Mouse (Mus musculus): ENCODE data around the gene Zfhx2. TPM values are rescaled to one million over a fixed set of nuclear protein-coding genes. Genes with fewer than 3 reads are reported as not detected.

Gene Zfhx2
- total and polyA plus RNA-seq, 3 experiments = 0.42 to 3.2 TPM; not detected in 1

GRCm38 (mm10) chr14:55115846-55116245 is 23.7 kb upstream of the Zfhx2 start:
- H3K79me2 ChIP-seq (ENCODE audit: control insufficient read depth, insufficient read depth, low read length, poor library complexity) = no peaks in the 10 kb centered on the region
- TF ChIP-seq UBTF (IDR thresholded peaks at IDR 0.05; ENCODE audit: borderline replicate concordance, insufficient read depth, low read depth, low read length) (no peak), ZMIZ1 (IDR thresholded peaks at IDR 0.05; ENCODE audit: low read depth, low read length) (no peak), EP300 (IDR thresholded peaks at IDR 0.05; ENCODE audit: low read depth in 1 of 2, low read length in 2 of 2) (no peak), ZNF384 (IDR thresholded peaks at IDR 0.05; ENCODE audit: low read depth, low read length) (no peak), HCFC1 (IDR thresholded peaks at IDR 0.05; ENCODE audit: low read depth, low read length) (no peak), NELFE (IDR thresholded peaks at IDR 0.05; ENCODE audit: low read depth, low read length) (no peak)
- H3K27ac ChIP-seq (ENCODE audit: control insufficient read depth, low read depth, low read length) = no peak overlapping the region
- H3K27me3 ChIP-seq (ENCODE audit: control insufficient read depth in 1 of 2, insufficient read depth in 2 of 2, low read length in 2 of 2) = peaks cover 0 to 5% of the 10 kb centered on the region in 2 experiments; a peak in 2 of 4 replicates
- H3K9ac ChIP-seq (ENCODE audit: control insufficient read depth, low read depth, low read length, poor library complexity, severe bottlenecking) = no peak overlapping the region
- no peak overlapping the region for H3K4me3 ChIP-seq (ENCODE audit: control insufficient read depth in 1 of 2, insufficient read depth in 1 of 2, low read depth in 2 of 2, low read length in 2 of 2)
- no peaks in the 10 kb centered on the region for H3K4me1 ChIP-seq (ENCODE audit: control insufficient read depth in 1 of 2, insufficient read depth in 2 of 2, low read length in 2 of 2)
- H3K9me3 ChIP-seq (replicated peaks; ENCODE audit: insufficient read depth, low read length) = no peaks in the 10 kb centered on the region
- H3K36me3 ChIP-seq (ENCODE audit: control insufficient read depth in 1 of 2, insufficient read depth in 2 of 2, low read length in 2 of 2) = no peaks in the 10 kb centered on the region
- DNase-seq (ENCODE audit: low read depth, low spot score) = no peak

GRCm38 (mm10) chr14:55114759-55115701 is 22.9 kb upstream of the Zfhx2 start:
- Histone ChIP-seq H3K27me3 (ENCODE audit: control insufficient read depth in 1 of 2, insufficient read depth in 2 of 2, low read length in 2 of 2) (peaks cover 2 to 5% of the 10 kb centered on the region in 2 experiments; a peak in 2 of 4 replicates), H3K4me3 (ENCODE audit: control insufficient read depth in 1 of 2, insufficient read depth in 1 of 2, low read depth in 2 of 2, low read length in 2 of 2) (no peak overlapping the region), H3K27ac (ENCODE audit: control insufficient read depth, low read depth, low read length) (no peak overlapping the region), H3K36me3 (ENCODE audit: control insufficient read depth in 1 of 2, insufficient read depth in 2 of 2, low read length in 2 of 2) (no peaks in the 10 kb centered on the region), H3K9me3 (replicated peaks; ENCODE audit: insufficient read depth, low read length) (no peaks in the 10 kb centered on the region), H3K79me2 (ENCODE audit: control insufficient read depth, insufficient read depth, low read length, poor library complexity) (no peaks in the 10 kb centered on the region), H3K4me1 (ENCODE audit: control insufficient read depth in 1 of 2, insufficient read depth in 2 of 2, low read length in 2 of 2) (no peaks in the 10 kb centered on the region), H3K9ac (ENCODE audit: control insufficient read depth, low read depth, low read length, poor library complexity, severe bottlenecking) (no peak overlapping the region)
- no peak for DNase-seq (ENCODE audit: low read depth, low spot score)
- TF ChIP-seq ZMIZ1 (IDR thresholded peaks at IDR 0.05; ENCODE audit: low read depth, low read length) (no peak), RCOR1 (IDR thresholded peaks at IDR 0.05; ENCODE audit: low read depth, low read length) (no peak), POLR2AphosphoS2 (IDR thresholded peaks at IDR 0.05; ENCODE audit: low read length) (no peak), GATA1 (IDR thresholded peaks at IDR 0.05; ENCODE audit: low read depth, low read length) (no peak), TBP (IDR thresholded peaks at IDR 0.05; ENCODE audit: low read depth, low read length) (no peak), RAD21 (IDR thresholded peaks at IDR 0.05; ENCODE audit: low read depth, low read length) (no peak), TAL1 (IDR thresholded peaks at IDR 0.05; ENCODE audit: low read length) (no peak), CHD1 (IDR thresholded peaks at IDR 0.05; ENCODE audit: low read depth, low read length) (no peak), BHLHE40 (IDR thresholded peaks at IDR 0.05; ENCODE audit: borderline replicate concordance, low read depth, low read length) (no peak), ZNF384 (IDR thresholded peaks at IDR 0.05; ENCODE audit: low read depth, low read length) (no peak), MYC (IDR thresholded peaks at IDR 0.05; ENCODE audit: low read depth, low read length) (no peak), HCFC1 (IDR thresholded peaks at IDR 0.05; ENCODE audit: low read depth, low read length) (no peak), NELFE (IDR thresholded peaks at IDR 0.05; ENCODE audit: low read depth, low read length) (no peak)

All from MEL (cell line).